Mouse (Mus musculus): ENCODE data around the gene Ovol1.

Ovol1 gene

GRCm38 (mm10) chr19:5560457-5561041, at the start of gene Ovol1:
Gene Ovol1, minus strand, starts transcription at chr19:5560646.
- DNase-seq (ENCODE audit: low spot score): no peak

GRCm38 (mm10) chr19:5609547-5610404, 49.3 kb upstream of the Ovol1 start, which contains the start of gene Kat5:
Gene Kat5, minus strand, starts transcription at chr19:5610237.
- DNase-seq (ENCODE audit: low spot score): peak; percentile 93

GRCm38 (mm10) chr19:5609171-5609546, 48.7 kb upstream of the Ovol1 start:
- DNase-seq (ENCODE audit: low spot score): no peak

GRCm38 (mm10) chr19:5608707-5609106, 48.3 kb upstream of the Ovol1 start:
- no peak for DNase-seq (ENCODE audit: low spot score)

GRCm38 (mm10) chr19:5607705-5608410, 47.4 kb upstream of the Ovol1 start:
- DNase-seq (ENCODE audit: low spot score): no peak

- DNase-seq (ENCODE audit: low spot score): no peak
Measured at GRCm38 (mm10) chr19:5606196-5606595, 45.8 kb upstream of the Ovol1 start.

- no peak for DNase-seq (ENCODE audit: low spot score)
Measured at GRCm38 (mm10) chr19:5605126-5605525, 44.7 kb upstream of the Ovol1 start.

GRCm38 (mm10) chr19:5603664-5604063, 43.2 kb upstream of the Ovol1 start:
- no peak for DNase-seq (ENCODE audit: low spot score)

- DNase-seq (ENCODE audit: low spot score): peak; percentile 82
Measured at GRCm38 (mm10) chr19:5601752-5602541, 41.5 kb upstream of the Ovol1 start, which contains the start of gene Rnaseh2c. Gene Rnaseh2c, plus strand, starts transcription at chr19:5601873.

GRCm38 (mm10) chr19:5599224-5599623, 38.8 kb upstream of the Ovol1 start:
- DNase-seq (ENCODE audit: low spot score): no peak

GRCm38 (mm10) chr19:5591888-5592287, 31.4 kb upstream of the Ovol1 start:
- no peak for DNase-seq (ENCODE audit: low spot score)

GRCm38 (mm10) chr19:5589159-5589558, 28.7 kb upstream of the Ovol1 start:
- DNase-seq (ENCODE audit: low spot score): no peak

- DNase-seq (ENCODE audit: low spot score): no peak
Measured at GRCm38 (mm10) chr19:5581995-5582394, 21.5 kb upstream of the Ovol1 start.

- DNase-seq (ENCODE audit: low spot score): no peak
Measured at GRCm38 (mm10) chr19:5580776-5581175, 20.3 kb upstream of the Ovol1 start.

GRCm38 (mm10) chr19:5579971-5580370, 19.5 kb upstream of the Ovol1 start:
- no peak for DNase-seq (ENCODE audit: low spot score)

GRCm38 (mm10) chr19:5575336-5575735, 14.9 kb upstream of the Ovol1 start:
- no peak for DNase-seq (ENCODE audit: low spot score)

GRCm38 (mm10) chr19:5572331-5573125, 12.1 kb upstream of the Ovol1 start:
- peak; percentile 69 for DNase-seq (ENCODE audit: low spot score)

- peak; percentile 31 for DNase-seq (ENCODE audit: low spot score)
Measured at GRCm38 (mm10) chr19:5571831-5572230, 11.4 kb upstream of the Ovol1 start.

GRCm38 (mm10) chr19:5570353-5571246, 10.2 kb upstream of the Ovol1 start:
- DNase-seq (ENCODE audit: low spot score): no peak

GRCm38 (mm10) chr19:5569521-5569920, 9.1 kb upstream of the Ovol1 start:
- DNase-seq (ENCODE audit: low spot score): no peak

Measured in layer of hippocampus, adult 11-12 months (tissue).